Mouse (Mus musculus): ENCODE data around the gene Gcgr. TPM values are rescaled to one million over a fixed set of nuclear protein-coding genes. Genes with fewer than 3 reads are reported as not detected.

Gcgr gene
- polyA plus RNA-seq, 1 experiment from 2014 or later = 2.0 TPM

- Histone ChIP-seq H3K4me3 (ENCODE audit: low read length) (no peak overlapping the region), H3K9me3 (ENCODE audit: control insufficient read depth, low read length) (no peaks in the 10 kb centered on the region), H3K27me3 (ENCODE audit: control insufficient read depth, insufficient read depth, low read length) (no peaks in the 10 kb centered on the region; the same call in 1 of the 2 replicates), H3K9ac (ENCODE audit: low read depth, low read length) (no peak overlapping the region), H3K27ac (ENCODE audit: low read depth, low read length) (no peak overlapping the region), H3K4me2 (replicated peaks; ENCODE audit: low read depth, low read length) (no peak overlapping the region), H3K36me3 (ENCODE audit: control insufficient read depth, insufficient read depth, low read length) (no peaks in the 10 kb centered on the region), H3K4me1 (ENCODE audit: control insufficient read depth, insufficient read depth, low read length) (no peaks in the 10 kb centered on the region)
- no peak for ATAC-seq (ENCODE audit: low FRiP score, low TSS enrichment)
- 89% methylated on average over 8 of the region's 8 CpGs for WGBS
Measured at GRCm38 (mm10) chr11:120522581-120522980, 7.9 kb upstream of the Gcgr start.

- 78% methylated on average over 2 of the region's 2 CpGs for WGBS
- Histone ChIP-seq H3K9me3 (ENCODE audit: control insufficient read depth, low read length) (no peaks in the 10 kb centered on the region), H3K36me3 (ENCODE audit: control insufficient read depth, insufficient read depth, low read length) (no peaks in the 10 kb centered on the region), H3K4me1 (ENCODE audit: control insufficient read depth, insufficient read depth, low read length) (0 out of 2 replicates have a peak, but pooled peaks cover 6% of the 10 kb centered on the region), H3K27me3 (ENCODE audit: control insufficient read depth, insufficient read depth, low read length) (peaks cover 24% of the 10 kb centered on the region), H3K9ac (ENCODE audit: low read depth, low read length) (no peak overlapping the region), H3K4me3 (ENCODE audit: low read length) (no peak overlapping the region), H3K4me2 (replicated peaks; ENCODE audit: low read depth, low read length) (no peak overlapping the region), H3K27ac (ENCODE audit: low read depth, low read length) (no peak overlapping the region)
- ATAC-seq (ENCODE audit: low FRiP score, low TSS enrichment) = no peak
Measured at GRCm38 (mm10) chr11:120525959-120526358, 4.5 kb upstream of the Gcgr start.

- no peak for ATAC-seq (ENCODE audit: low FRiP score, low TSS enrichment)
- no peak overlapping the region for H3K9ac ChIP-seq (ENCODE audit: low read depth, low read length)
- no peak overlapping the region for H3K27ac ChIP-seq (ENCODE audit: low read depth, low read length)
- no peaks in the 10 kb centered on the region for H3K36me3 ChIP-seq (ENCODE audit: control insufficient read depth, insufficient read depth, low read length)
- no peak overlapping the region for H3K4me2 ChIP-seq (replicated peaks; ENCODE audit: low read depth, low read length)
- 79% methylated on average over 9 of the region's 9 CpGs for WGBS
- no peak overlapping the region for H3K4me3 ChIP-seq (ENCODE audit: low read length)
- H3K9me3 ChIP-seq (ENCODE audit: control insufficient read depth, low read length) = no peaks in the 10 kb centered on the region
- peaks cover 42% of the 10 kb centered on the region for H3K27me3 ChIP-seq (ENCODE audit: control insufficient read depth, insufficient read depth, low read length)
- 0 out of 2 replicates have a peak, but pooled peaks cover 8% of the 10 kb centered on the region for H3K4me1 ChIP-seq (ENCODE audit: control insufficient read depth, insufficient read depth, low read length)
Measured at GRCm38 (mm10) chr11:120527690-120528354, 2.7 kb upstream of the Gcgr start.

DNA sequence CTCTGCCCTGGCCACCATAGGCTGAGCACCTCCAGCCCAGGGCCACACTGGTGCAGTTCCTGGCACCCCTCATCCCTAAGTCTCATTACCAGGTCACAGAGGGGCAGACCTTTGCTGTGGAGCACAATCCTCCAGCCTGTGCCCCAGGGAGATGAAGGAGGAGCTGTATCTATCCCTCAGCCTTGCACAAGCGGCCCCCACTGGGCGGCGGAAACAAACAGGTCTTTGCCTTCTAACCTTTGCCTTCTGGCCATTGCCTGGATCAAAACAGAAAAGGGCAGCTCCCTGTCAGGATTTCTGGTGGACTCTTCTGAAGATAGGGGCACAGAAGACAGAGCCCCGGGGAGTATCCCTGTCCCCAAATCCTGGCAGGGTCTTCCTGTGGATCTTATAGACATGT is 1.6 kb upstream of the Gcgr start:
- no peak for ATAC-seq (ENCODE audit: low FRiP score, low TSS enrichment)
- no peak overlapping the region for H3K9ac ChIP-seq (ENCODE audit: low read depth, low read length)
- WGBS = 60% methylated on average over 4 of the region's 4 CpGs
- no peak overlapping the region for H3K4me3 ChIP-seq (ENCODE audit: low read length)
- H3K27ac ChIP-seq (ENCODE audit: low read depth, low read length) = no peak overlapping the region
- H3K9me3 ChIP-seq (ENCODE audit: control insufficient read depth, low read length) = no peaks in the 10 kb centered on the region
- H3K27me3 ChIP-seq (ENCODE audit: control insufficient read depth, insufficient read depth, low read length) = peaks cover 46% of the 10 kb centered on the region
- H3K4me2 ChIP-seq (replicated peaks; ENCODE audit: low read depth, low read length) = no peak overlapping the region
- no peaks in the 10 kb centered on the region for H3K36me3 ChIP-seq (ENCODE audit: control insufficient read depth, insufficient read depth, low read length)
- H3K4me1 ChIP-seq (ENCODE audit: control insufficient read depth, insufficient read depth, low read length) = 0 out of 2 replicates have a peak, but pooled peaks cover 8% of the 10 kb centered on the region

- H3K27ac ChIP-seq (ENCODE audit: low read depth, low read length) = no peak overlapping the region
- 0 out of 2 replicates have a peak, but pooled peaks cover 8% of the 10 kb centered on the region for H3K4me1 ChIP-seq (ENCODE audit: control insufficient read depth, insufficient read depth, low read length)
- 28% methylated on average over 9 of the region's 9 CpGs for WGBS
- H3K9me3 ChIP-seq (ENCODE audit: control insufficient read depth, low read length) = no peaks in the 10 kb centered on the region
- peaks cover 46% of the 10 kb centered on the region for H3K27me3 ChIP-seq (ENCODE audit: control insufficient read depth, insufficient read depth, low read length)
- H3K4me2 ChIP-seq (replicated peaks; ENCODE audit: low read depth, low read length) = no peak overlapping the region
- H3K36me3 ChIP-seq (ENCODE audit: control insufficient read depth, insufficient read depth, low read length) = no peaks in the 10 kb centered on the region
- no peak for ATAC-seq (ENCODE audit: low FRiP score, low TSS enrichment)
- H3K4me3 ChIP-seq (ENCODE audit: low read length) = no peak overlapping the region
- H3K9ac ChIP-seq (ENCODE audit: low read depth, low read length) = no peak overlapping the region
Measured at GRCm38 (mm10) chr11:120531646-120532045, 1.1 kb downstream of the Gcgr start.

- Histone ChIP-seq H3K9me3 (ENCODE audit: control insufficient read depth, low read length) (no peaks in the 10 kb centered on the region), H3K27ac (ENCODE audit: low read depth, low read length) (no peak overlapping the region), H3K36me3 (ENCODE audit: control insufficient read depth, insufficient read depth, low read length) (no peaks in the 10 kb centered on the region), H3K4me1 (ENCODE audit: control insufficient read depth, insufficient read depth, low read length) (peaks cover 17% of the 10 kb centered on the region), H3K9ac (ENCODE audit: low read depth, low read length) (no peak overlapping the region), H3K27me3 (ENCODE audit: control insufficient read depth, insufficient read depth, low read length) (peaks cover 41% of the 10 kb centered on the region), H3K4me2 (replicated peaks; ENCODE audit: low read depth, low read length) (no peak overlapping the region), H3K4me3 (ENCODE audit: low read length) (no peak overlapping the region)
- ATAC-seq (ENCODE audit: low FRiP score, low TSS enrichment) = no peak
- WGBS = 82% methylated on average over 8 of the region's 8 CpGs
Measured at GRCm38 (mm10) chr11:120534093-120534492, 3.6 kb downstream of the Gcgr start.

DNA sequence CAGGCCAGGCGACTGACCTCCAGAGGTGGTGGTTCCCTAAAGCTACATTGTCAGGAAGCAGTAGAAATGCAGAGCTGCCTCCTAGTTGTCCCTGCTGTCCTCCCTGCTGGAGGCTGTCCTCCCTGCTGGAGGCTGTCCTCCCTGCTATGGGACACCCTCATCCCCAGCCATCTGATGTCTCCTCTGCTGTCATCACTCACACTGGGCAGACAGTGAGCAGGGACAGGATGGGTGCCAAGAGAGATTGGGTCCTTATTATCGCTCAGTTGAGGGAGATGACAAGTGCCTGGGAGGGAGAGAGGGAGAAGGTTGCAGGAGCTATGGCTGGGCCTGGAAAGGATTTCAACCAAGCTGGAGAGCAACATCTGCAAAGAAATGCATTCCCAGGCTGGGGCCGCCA is 4.6 kb downstream of the Gcgr start:
- Histone ChIP-seq H3K36me3 (ENCODE audit: control insufficient read depth, insufficient read depth, low read length) (no peaks in the 10 kb centered on the region), H3K9me3 (ENCODE audit: control insufficient read depth, low read length) (no peaks in the 10 kb centered on the region), H3K27ac (ENCODE audit: low read depth, low read length) (no peak overlapping the region), H3K27me3 (ENCODE audit: control insufficient read depth, insufficient read depth, low read length) (peaks cover 30% of the 10 kb centered on the region), H3K4me3 (ENCODE audit: low read length) (no peak overlapping the region), H3K4me2 (replicated peaks; ENCODE audit: low read depth, low read length) (no peak overlapping the region), H3K9ac (ENCODE audit: low read depth, low read length) (no peak overlapping the region), H3K4me1 (ENCODE audit: control insufficient read depth, insufficient read depth, low read length) (peaks cover 27% of the 10 kb centered on the region)
- ATAC-seq (ENCODE audit: low FRiP score, low TSS enrichment) = no peak
- 78% methylated on average over 3 of the region's 3 CpGs for whole genome bisulfite sequencing

DNA sequence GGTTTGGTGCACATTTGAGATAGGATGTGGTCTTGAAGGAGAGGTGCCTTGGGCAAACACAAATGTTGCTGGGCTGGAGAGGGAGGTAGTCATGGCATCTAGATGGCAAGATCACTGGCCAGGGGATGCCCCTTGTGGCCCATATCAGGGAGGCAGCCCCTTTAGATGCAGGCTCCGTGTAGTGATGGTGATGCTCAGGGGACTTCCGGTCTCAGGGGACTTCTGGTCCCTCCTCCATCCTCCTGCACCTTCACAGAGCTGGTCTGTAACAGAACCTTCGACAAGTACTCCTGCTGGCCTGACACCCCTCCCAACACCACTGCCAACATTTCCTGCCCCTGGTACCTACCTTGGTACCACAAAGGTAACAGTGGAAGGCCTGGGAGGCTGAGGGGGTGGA is 5.3 kb downstream of the Gcgr start:
- Histone ChIP-seq H3K27me3 (ENCODE audit: control insufficient read depth, insufficient read depth, low read length) (peaks cover 24% of the 10 kb centered on the region), H3K27ac (ENCODE audit: low read depth, low read length) (no peak overlapping the region), H3K9ac (ENCODE audit: low read depth, low read length) (no peak overlapping the region), H3K4me1 (ENCODE audit: control insufficient read depth, insufficient read depth, low read length) (peaks cover 23% of the 10 kb centered on the region), H3K4me3 (ENCODE audit: low read length) (no peak overlapping the region), H3K9me3 (ENCODE audit: control insufficient read depth, low read length) (no peaks in the 10 kb centered on the region), H3K4me2 (replicated peaks; ENCODE audit: low read depth, low read length) (no peak overlapping the region), H3K36me3 (ENCODE audit: control insufficient read depth, insufficient read depth, low read length) (no peaks in the 10 kb centered on the region)
- 64% methylated on average over 3 of the region's 3 CpGs for WGBS
- no peak for ATAC-seq (ENCODE audit: low FRiP score, low TSS enrichment)

DNA sequence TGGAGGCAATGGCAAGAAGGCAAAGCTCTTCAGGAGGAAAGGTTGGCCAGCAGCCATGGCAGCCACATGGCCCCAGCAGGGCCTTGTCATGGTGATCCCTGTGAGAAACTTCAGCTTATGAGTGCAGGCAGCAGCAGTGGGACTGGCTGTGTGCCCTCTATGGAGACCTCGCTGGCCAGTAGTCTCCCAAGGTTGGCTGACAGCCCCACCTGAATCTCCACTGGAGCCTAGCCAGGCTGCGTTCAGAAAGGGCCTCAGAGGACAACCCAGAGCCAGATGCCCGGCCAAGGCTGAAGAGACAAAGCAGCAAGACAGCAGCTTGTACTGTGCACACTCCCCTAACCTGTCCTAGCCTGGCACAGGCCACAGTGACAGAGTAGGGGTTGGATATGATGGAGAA is 8.0 kb downstream of the Gcgr start:
- no peak for ATAC-seq (ENCODE audit: low FRiP score, low TSS enrichment)
- Histone ChIP-seq H3K4me3 (ENCODE audit: low read length) (no peak overlapping the region), H3K27me3 (ENCODE audit: control insufficient read depth, insufficient read depth, low read length) (no peaks in the 10 kb centered on the region), H3K4me1 (ENCODE audit: control insufficient read depth, insufficient read depth, low read length) (peaks cover 20% of the 10 kb centered on the region), H3K4me2 (replicated peaks; ENCODE audit: low read depth, low read length) (no peak overlapping the region), H3K27ac (ENCODE audit: low read depth, low read length) (peak overlapping the region; percentile 92), H3K36me3 (ENCODE audit: control insufficient read depth, insufficient read depth, low read length) (peaks cover 17% of the 10 kb centered on the region), H3K9ac (ENCODE audit: low read depth, low read length) (peak overlapping the region; percentile 45; the same call in 1 of the 2 replicates), H3K9me3 (ENCODE audit: control insufficient read depth, low read length) (no peaks in the 10 kb centered on the region)
- WGBS = 72% methylated on average over 3 of the region's 3 CpGs

All from kidney, embryonic 14.5 days (tissue).